Mouse (Mus musculus) lung, postnatal 0 days (tissue): ENCODE measurements around the gene Adgrg5. TPM values are rescaled to one million over a fixed set of nuclear protein-coding genes. Genes with fewer than 3 reads are reported as not detected.
A peak's percentile ranks its signal among the peaks of the same experiment; 100 is the strongest.

Experiments used
- ATAC-seq: fragments of 200-750 bp; cut with Nextera tagmentation; 2 replicates; pipeline ENCODE4 v1.8.0; 2017; ENCODE audit warnings: moderate library complexity
- DNase-seq: peaks from one replicate; pipeline ENCODE4 v3.0.0-alpha.2; 2016; ENCODE audit warnings: low spot score
- H3K27ac ChIP-seq: fragments of 300-500 bp; sonication (generic); 2 replicates; pipeline ENCODE4 v1.5.1; 2014; ENCODE audit warnings: antibody characterized with exemption, mild to moderate bottlenecking, low read length, mixed read lengths
- H3K27me3 ChIP-seq: fragments of 300-500 bp; sonication (generic); replicated peaks from 2 replicates; pipeline ENCODE4 v1.6.1; 2014; ENCODE audit warnings: low read length, mixed read lengths; ENCODE audit not compliant: insufficient read depth
- H3K36me3 ChIP-seq: fragments of 300-500 bp; sonication (generic); 2 replicates; pipeline ENCODE4 v1.6.1; 2014; ENCODE audit warnings: low read length, mixed read lengths; ENCODE audit not compliant: insufficient read depth
- H3K4me1 ChIP-seq: fragments of 300-500 bp; sonication (generic); 2 replicates; pipeline ENCODE4 v1.6.1; 2014; ENCODE audit warnings: antibody characterized with exemption, low read depth, low read length, mixed read lengths; ENCODE audit not compliant: insufficient read depth
- H3K4me2 ChIP-seq: fragments of 300-500 bp; sonication (generic); replicated peaks from 2 replicates; pipeline ENCODE4 v1.6.1; 2014; ENCODE audit warnings: low read depth, mild to moderate bottlenecking, low read length, moderate library complexity, mixed read lengths
- H3K4me3 ChIP-seq: fragments of 300-500 bp; sonication (generic); 2 replicates; pipeline ENCODE4 v1.5.1; 2014; ENCODE audit warnings: low read depth, low read length
- H3K9ac ChIP-seq: fragments of 300-500 bp; sonication (generic); replicated peaks from 2 replicates; pipeline ENCODE4 v1.6.1; 2014; ENCODE audit warnings: low read depth, mild to moderate bottlenecking
- H3K9me3 ChIP-seq: fragments of 300-500 bp; sonication (generic); 2 replicates; pipeline ENCODE4 v1.6.1; 2016; ENCODE audit warnings: low read length, mixed read lengths
- CTCF ChIP-seq: IDR thresholded peaks from 2 replicates; pipeline ENCODE4 v1.5.1; 2016; ENCODE audit warnings: antibody characterized with exemption, mild to moderate bottlenecking
- EP300 ChIP-seq: IDR thresholded peaks from 2 replicates; pipeline ENCODE4 v1.6.1; 2016; ENCODE audit warnings: antibody characterized with exemption, mild to moderate bottlenecking, control low read depth
- WGBS: fragments of 180-500 bp; shearing (Covaris S2); extraction: QIAGEN DNeasy Blood & Tissue Kit; methylation state at CpG from one replicate; pipeline ENCODE4 v1.1.7; 2014; 5-methylcytosine and 5-hydroxymethylcytosine counted together
- polyA plus RNA-seq: library from polyadenylated mRNA; unstranded; fragments of >200 nt; fragmentation: Nextera tagmentation; extraction: Ambion mirVana; gene quantifications from 2 replicates; pipeline ENCODE4 v1.2.1, GENCODE M21; 2015

Gene Adgrg5
- polyA plus RNA-seq, 1 experiment from 2014 or later = 0.31 TPM

DNA sequence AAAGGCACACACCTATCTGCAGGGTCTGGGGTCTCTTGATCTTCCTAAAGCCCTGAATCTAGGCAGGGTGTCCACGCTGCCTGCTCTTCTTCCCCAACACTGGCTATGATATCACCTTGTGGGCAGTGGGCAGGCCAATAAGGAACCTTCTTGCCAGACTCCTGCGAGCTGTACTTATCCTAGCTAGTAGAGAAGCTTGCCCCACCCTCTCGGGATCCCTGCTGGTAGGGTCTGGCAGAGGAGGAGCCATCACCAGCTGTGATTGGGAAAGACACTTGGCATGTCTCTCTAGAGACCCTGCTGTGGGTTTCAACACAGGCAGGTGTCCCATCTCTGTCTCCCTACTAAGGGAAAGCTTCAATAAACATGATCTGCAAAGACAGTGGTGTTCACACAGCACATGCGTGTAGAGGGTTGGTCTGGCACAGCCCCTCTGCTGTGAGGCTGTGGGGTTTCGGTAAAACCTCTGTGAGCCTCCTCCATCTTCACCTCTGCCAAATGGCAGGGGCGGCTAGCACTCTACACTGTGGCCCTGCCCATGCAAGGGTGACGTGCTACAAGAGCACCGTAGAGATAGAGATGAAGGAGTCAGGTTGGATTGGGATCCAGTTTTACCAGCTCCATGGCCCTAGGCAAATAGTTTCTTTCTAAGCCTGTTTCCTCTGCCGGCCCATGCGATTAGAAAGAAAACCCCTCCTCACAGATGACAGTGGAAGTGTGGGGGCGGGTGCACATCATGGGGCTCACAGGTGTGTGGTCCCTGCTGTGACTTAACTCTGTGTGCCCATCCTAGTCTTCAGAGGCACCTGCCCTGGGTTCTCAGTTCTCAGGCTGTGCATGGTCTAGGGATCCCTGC, 67.3 kb downstream of the Adgrg5 start:
- no peaks in the 10 kb centered on the region for H3K36me3 ChIP-seq
- H3K27ac ChIP-seq = 0 out of 2 replicates have a peak overlapping the region, but pooled peaks have one; percentile 9
- DNase-seq = no peak
- no peaks in the 10 kb centered on the region for H3K27me3 ChIP-seq
- no peak overlapping the region for H3K4me2 ChIP-seq
- no peak for ATAC-seq
- H3K4me1 ChIP-seq = peaks cover 24% of the 10 kb centered on the region
- no peaks in the 10 kb centered on the region for H3K9me3 ChIP-seq
- no peak overlapping the region for H3K9ac ChIP-seq
- TF ChIP-seq EP300 (no peak), CTCF (no peak)
- 40% methylated on average over 11 of the region's 11 CpGs for WGBS
- no peak overlapping the region for H3K4me3 ChIP-seq

DNA sequence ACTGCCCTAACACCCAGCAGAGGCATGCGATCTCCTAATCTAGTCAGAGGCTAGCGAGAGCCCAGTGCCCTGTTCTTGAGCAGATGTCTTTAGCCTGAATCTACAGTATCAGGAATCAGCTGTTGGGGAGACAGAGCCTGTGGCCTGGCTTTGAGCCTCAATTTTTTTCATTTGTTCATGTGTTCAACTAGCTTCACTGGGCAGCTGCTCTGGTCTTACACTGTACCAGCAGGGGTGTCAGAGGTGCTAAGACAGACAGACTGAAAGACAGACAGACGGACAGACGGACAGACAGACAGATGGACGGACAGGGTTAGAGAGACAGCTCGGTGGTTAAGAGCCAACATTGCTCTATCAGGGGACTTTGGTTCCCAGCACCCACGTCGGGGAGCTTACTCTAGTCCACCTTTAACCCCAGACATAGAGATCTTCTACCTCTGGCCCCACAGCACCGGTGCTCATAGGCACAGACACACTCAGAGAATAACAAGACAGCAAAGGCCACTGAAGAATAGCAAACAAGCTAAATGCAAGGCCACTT, 68.0 kb downstream of the Adgrg5 start:
- H3K9ac ChIP-seq = no peak overlapping the region
- no peak for ATAC-seq
- H3K9me3 ChIP-seq = no peaks in the 10 kb centered on the region
- no peaks in the 10 kb centered on the region for H3K27me3 ChIP-seq
- H3K4me3 ChIP-seq = no peak overlapping the region
- peaks cover 24% of the 10 kb centered on the region for H3K4me1 ChIP-seq
- WGBS = 77% methylated on average over 9 of the region's 9 CpGs
- H3K36me3 ChIP-seq = no peaks in the 10 kb centered on the region
- no peak overlapping the region for H3K4me2 ChIP-seq
- H3K27ac ChIP-seq = peak overlapping the region; percentile 77; the same call in 1 of the 2 replicates
- no peak for TF ChIP-seq CTCF
- TF ChIP-seq EP300 = no peak
- DNase-seq = no peak

DNA sequence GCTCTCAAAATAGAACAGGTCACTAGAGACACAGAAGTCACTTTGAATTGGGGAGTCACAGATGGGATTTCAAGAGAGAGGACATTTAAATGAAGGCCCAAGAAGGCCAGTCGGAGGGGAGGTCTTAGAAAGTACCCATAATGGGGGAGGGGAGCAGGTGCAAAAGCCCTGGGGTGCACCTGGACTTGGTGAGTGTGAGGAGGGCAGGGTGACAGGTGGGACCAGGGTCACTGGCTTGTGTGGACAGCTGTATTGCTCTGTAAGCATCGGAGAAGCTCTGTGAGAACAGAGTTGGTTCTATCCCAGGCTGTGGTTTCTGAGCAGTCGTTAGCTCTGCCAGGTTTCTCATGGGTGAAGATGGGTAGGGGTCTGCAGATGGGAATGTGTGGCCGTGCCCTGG, 68.5 kb downstream of the Adgrg5 start:
- 70% methylated on average over 4 of the region's 4 CpGs for WGBS
- H3K27ac ChIP-seq = peak overlapping the region; percentile 77

DNA sequence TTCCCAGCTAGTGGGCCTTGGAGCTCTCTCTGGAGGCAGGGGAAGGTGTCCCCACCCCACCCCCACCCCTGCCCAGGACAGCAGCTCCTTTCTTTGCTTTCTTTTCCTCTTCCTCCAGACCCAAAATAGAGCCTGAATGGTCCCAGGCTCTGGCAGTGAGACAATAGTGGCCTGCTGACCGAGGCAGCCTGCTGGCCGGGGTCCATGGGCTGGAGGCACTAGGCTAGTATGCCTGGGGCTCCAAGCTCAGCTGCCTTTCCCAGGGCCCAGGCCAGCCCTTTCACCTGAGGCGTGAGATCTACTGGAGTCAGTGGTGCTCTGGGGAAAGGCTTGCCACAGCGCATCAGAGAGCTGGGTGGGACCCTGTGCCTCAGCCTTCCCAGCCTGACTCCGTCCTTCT, 69.0 kb downstream of the Adgrg5 start:
- Histone ChIP-seq H3K4me1 (peaks cover 24% of the 10 kb centered on the region), H3K36me3 (no peaks in the 10 kb centered on the region), H3K27ac (peak overlapping the region; percentile 77), H3K9me3 (no peaks in the 10 kb centered on the region), H3K4me3 (no peak overlapping the region), H3K9ac (no peak overlapping the region), H3K4me2 (no peak overlapping the region), H3K27me3 (no peaks in the 10 kb centered on the region)
- ATAC-seq (peak; percentile 47), DNase-seq (peak; percentile 44)
- TF ChIP-seq EP300 = no peak
- TF ChIP-seq CTCF = no peak
- WGBS = 37% methylated on average over 5 of the region's 5 CpGs

More for the DNA sequence above, 68.5 kb downstream of the Adgrg5 start:
- no peak for DNase-seq
- TF ChIP-seq CTCF (no peak), EP300 (no peak)
- Histone ChIP-seq H3K4me1 (peaks cover 24% of the 10 kb centered on the region), H3K9ac (no peak overlapping the region), H3K27me3 (no peaks in the 10 kb centered on the region), H3K4me3 (no peak overlapping the region), H3K36me3 (no peaks in the 10 kb centered on the region), H3K9me3 (no peaks in the 10 kb centered on the region), H3K4me2 (no peak overlapping the region)
- ATAC-seq = no peak

Other genes starting within 250 kb of the Adgrg5 start
- gene Pllp, start 227.4 kb upstream of the Adgrg5 start, polyA plus RNA-seq = 22.8 and 29.1 TPM in 2 replicates
- 0.45 TPM in 2 replicates for gene Ccl22, start 178.1 kb upstream of the Adgrg5 start, polyA plus RNA-seq
- 8.3 and 10.7 TPM in 2 replicates for gene Cx3cl1, start 151.7 kb upstream of the Adgrg5 start, polyA plus RNA-seq
- gene Ccl17, start 113.2 kb upstream of the Adgrg5 start, polyA plus RNA-seq = 5.7 and 9.1 TPM in 2 replicates
- gene Coq9, start 85.4 kb upstream of the Adgrg5 start, polyA plus RNA-seq = 47.1 and 51.4 TPM in 2 replicates
- gene Ciapin1, start 85.3 kb upstream of the Adgrg5 start, polyA plus RNA-seq = 66.7 and 74.5 TPM in 2 replicates
- 98.4 and 103 TPM in 2 replicates for gene Polr2c, start 66.2 kb upstream of the Adgrg5 start, polyA plus RNA-seq
- gene Dok4, start 47.4 kb upstream of the Adgrg5 start, polyA plus RNA-seq = 42.7 and 47.5 TPM in 2 replicates
- gene Ccdc102a, start 5.6 kb upstream of the Adgrg5 start, polyA plus RNA-seq = 14.6 and 17.2 TPM in 2 replicates
- 33.9 and 39.0 TPM in 2 replicates for gene Adgrg1, start 51.1 kb downstream of the Adgrg5 start, polyA plus RNA-seq
- 4.8 and 5.3 TPM in 2 replicates for gene Adgrg3, start 94.0 kb downstream of the Adgrg5 start, polyA plus RNA-seq
- 3.1 and 3.9 TPM in 2 replicates for gene Drc7, start 131.4 kb downstream of the Adgrg5 start, polyA plus RNA-seq
- gene Katnb1, start 157.5 kb downstream of the Adgrg5 start, polyA plus RNA-seq = 10.4 and 10.8 TPM in 2 replicates